Mouse (Mus musculus) midbrain, embryonic 12.5 days (tissue): ENCODE data around the gene Rtl5. TPM values are rescaled to one million over a fixed set of nuclear protein-coding genes. Genes with fewer than 3 reads are reported as not detected.

Experiments
- ATAC-seq: fragments of 200-750 bp; cut with Nextera tagmentation; 2 replicates; pipeline ENCODE4 v1.8.0; 2017; ENCODE audit warnings: low read depth, moderate TSS enrichment, moderate library complexity; ENCODE audit not compliant: low FRiP score
- H3K27ac ChIP-seq: fragments of 300-500 bp; sonication (generic); replicated peaks from 2 replicates; pipeline ENCODE4 v1.5.1; 2016; ENCODE audit warnings: mild to moderate bottlenecking
- H3K27me3 ChIP-seq: fragments of 300-500 bp; sonication (generic); 2 replicates; pipeline ENCODE4 v1.6.1; 2016; ENCODE audit warnings: mild to moderate bottlenecking
- H3K36me3 ChIP-seq: fragments of 300-500 bp; sonication (generic); 2 replicates; pipeline ENCODE4 v1.6.1; 2016
- H3K4me1 ChIP-seq: fragments of 300-500 bp; sonication (generic); 2 replicates; pipeline ENCODE4 v1.6.1; 2016
- H3K4me2 ChIP-seq: fragments of 300-500 bp; sonication (generic); replicated peaks from 2 replicates; pipeline ENCODE4 v1.6.1; 2016; ENCODE audit warnings: mild to moderate bottlenecking, moderate library complexity
- H3K4me3 ChIP-seq: fragments of 300-500 bp; sonication (generic); 2 replicates; pipeline ENCODE4 v1.5.1; 2016; ENCODE audit warnings: mild to moderate bottlenecking
- H3K9ac ChIP-seq: fragments of 300-500 bp; sonication (generic); replicated peaks from 2 replicates; pipeline ENCODE4 v1.6.1; 2016; ENCODE audit warnings: mild to moderate bottlenecking, moderate library complexity
- H3K9me3 ChIP-seq: fragments of 300-500 bp; sonication (generic); 2 replicates; pipeline ENCODE4 v1.6.1; 2016; ENCODE audit warnings: mild to moderate bottlenecking
- WGBS: fragments of 180-500 bp; shearing (Covaris S2); methylation state at CpG from one replicate; pipeline ENCODE4 v1.1.7; 2016; 5-methylcytosine and 5-hydroxymethylcytosine counted together
- polyA plus RNA-seq: library from polyadenylated mRNA; unstranded; fragments of >200 nt; fragmentation: Nextera tagmentation; extraction: Ambion mirVana; gene quantifications from 2 replicates; pipeline ENCODE4 v1.2.1, GENCODE M21; 2016

Rtl5 gene
- polyA plus RNA-seq, 1 experiment from 2014 or later = 6.2 TPM

GRCm38 (mm10) chrX:102081076-102081475 is 10.0 kb upstream of the Rtl5 start:
- no peak for ATAC-seq
- Histone ChIP-seq H3K36me3 (no peaks in the 10 kb centered on the region), H3K4me3 (no peak overlapping the region), H3K4me1 (peaks cover 19% of the 10 kb centered on the region), H3K4me2 (no peak overlapping the region), H3K27ac (peak overlapping the region; percentile 92), H3K9ac (no peak overlapping the region), H3K9me3 (no peaks in the 10 kb centered on the region), H3K27me3 (peaks cover 42% of the 10 kb centered on the region)
- 46% methylated on average over 10 of the region's 10 CpGs for WGBS

GRCm38 (mm10) chrX:102076886-102077765 is 6.0 kb upstream of the Rtl5 start:
- Histone ChIP-seq H3K27ac (no peak overlapping the region), H3K9ac (no peak overlapping the region), H3K36me3 (no peaks in the 10 kb centered on the region), H3K4me3 (no peak overlapping the region), H3K4me1 (peaks cover 22% of the 10 kb centered on the region), H3K27me3 (peaks cover 36% of the 10 kb centered on the region), H3K4me2 (no peak overlapping the region), H3K9me3 (no peaks in the 10 kb centered on the region)
- WGBS = 90% methylated on average over 7 of the region's 7 CpGs
- ATAC-seq = no peak

- Histone ChIP-seq H3K4me1 (peaks cover 19% of the 10 kb centered on the region), H3K27ac (no peak overlapping the region), H3K27me3 (peaks cover 33% of the 10 kb centered on the region), H3K4me3 (no peak overlapping the region), H3K36me3 (no peaks in the 10 kb centered on the region), H3K9me3 (no peaks in the 10 kb centered on the region), H3K9ac (no peak overlapping the region), H3K4me2 (no peak overlapping the region)
- WGBS = 81% methylated on average over 4 of the region's 4 CpGs
- ATAC-seq = no peak
Observed at GRCm38 (mm10) chrX:102075158-102075557, 4.1 kb upstream of the Rtl5 start.

- H3K9me3 ChIP-seq = no peaks in the 10 kb centered on the region
- H3K4me3 ChIP-seq = no peak overlapping the region
- no peak overlapping the region for H3K9ac ChIP-seq
- peaks cover 26% of the 10 kb centered on the region for H3K4me1 ChIP-seq
- peaks cover 27% of the 10 kb centered on the region for H3K27me3 ChIP-seq
- ATAC-seq = no peak
- H3K36me3 ChIP-seq = no peaks in the 10 kb centered on the region
- WGBS = 49% methylated on average over 5 of the region's 5 CpGs
- no peak overlapping the region for H3K27ac ChIP-seq
- no peak overlapping the region for H3K4me2 ChIP-seq
Observed at GRCm38 (mm10) chrX:102074435-102074834, 3.3 kb upstream of the Rtl5 start.

GRCm38 (mm10) chrX:102073605-102074325 is 2.7 kb upstream of the Rtl5 start:
- H3K4me3 ChIP-seq = no peak overlapping the region
- H3K27ac ChIP-seq = no peak overlapping the region
- peaks cover 28% of the 10 kb centered on the region for H3K4me1 ChIP-seq
- H3K4me2 ChIP-seq = no peak overlapping the region
- H3K27me3 ChIP-seq = peaks cover 30% of the 10 kb centered on the region
- H3K9ac ChIP-seq = no peak overlapping the region
- ATAC-seq = no peak
- no peaks in the 10 kb centered on the region for H3K9me3 ChIP-seq
- H3K36me3 ChIP-seq = no peaks in the 10 kb centered on the region
- WGBS = 70% methylated on average over 14 of the region's 14 CpGs

- H3K9ac ChIP-seq = peak overlapping the region; percentile 64; the same call in 1 of the 2 replicates
- no peaks in the 10 kb centered on the region for H3K9me3 ChIP-seq
- peak overlapping the region; percentile 54 for H3K4me3 ChIP-seq
- peak; percentile 28 for ATAC-seq
- no peaks in the 10 kb centered on the region for H3K36me3 ChIP-seq
- H3K27ac ChIP-seq = peak overlapping the region; percentile 78
- peaks cover 44% of the 10 kb centered on the region for H3K27me3 ChIP-seq
- peak overlapping the region; percentile 61 for H3K4me2 ChIP-seq
- 31% methylated on average over 2 of the region's 2 CpGs for WGBS
- peaks cover 37% of the 10 kb centered on the region for H3K4me1 ChIP-seq
Observed at GRCm38 (mm10) chrX:102071517-102071916, 413 bp upstream of the Rtl5 start.

- peak overlapping the region; percentile 3; the same call in 1 of the 2 replicates for H3K4me2 ChIP-seq
- H3K9ac ChIP-seq = no peak overlapping the region
- no peak overlapping the region for H3K4me3 ChIP-seq
- WGBS = 92% methylated on average over 24 of the region's 24 CpGs
- peaks cover 39% of the 10 kb centered on the region for H3K27me3 ChIP-seq
- no peaks in the 10 kb centered on the region for H3K9me3 ChIP-seq
- no peak for ATAC-seq
- H3K27ac ChIP-seq = no peak overlapping the region
- peaks cover 38% of the 10 kb centered on the region for H3K4me1 ChIP-seq
- no peaks in the 10 kb centered on the region for H3K36me3 ChIP-seq
Observed at GRCm38 (mm10) chrX:102068811-102069540, 2.1 kb downstream of the Rtl5 start.

GRCm38 (mm10) chrX:102067118-102067517 is 4.0 kb downstream of the Rtl5 start:
- H3K27ac ChIP-seq = no peak overlapping the region
- H3K36me3 ChIP-seq = no peaks in the 10 kb centered on the region
- no peaks in the 10 kb centered on the region for H3K9me3 ChIP-seq
- no peak overlapping the region for H3K9ac ChIP-seq
- peaks cover 35% of the 10 kb centered on the region for H3K4me1 ChIP-seq
- H3K4me2 ChIP-seq = no peak overlapping the region; the same call in 1 of the 2 replicates
- H3K4me3 ChIP-seq = no peak overlapping the region
- peaks cover 37% of the 10 kb centered on the region for H3K27me3 ChIP-seq
- no peak for ATAC-seq
- WGBS = 83% methylated on average over 6 of the region's 6 CpGs

- H3K4me2 ChIP-seq = no peak overlapping the region
- WGBS = 25% methylated on average over 9 of the region's 9 CpGs
- H3K36me3 ChIP-seq = no peaks in the 10 kb centered on the region
- peaks cover 30% of the 10 kb centered on the region for H3K4me1 ChIP-seq
- peaks cover 35% of the 10 kb centered on the region for H3K27me3 ChIP-seq
- no peak overlapping the region for H3K27ac ChIP-seq
- H3K9ac ChIP-seq = no peak overlapping the region
- H3K4me3 ChIP-seq = no peak overlapping the region
- H3K9me3 ChIP-seq = no peaks in the 10 kb centered on the region
- ATAC-seq = peak; percentile 35
Observed at GRCm38 (mm10) chrX:102066134-102066533, 5.0 kb downstream of the Rtl5 start.

GRCm38 (mm10) chrX:102065213-102065775 is 5.8 kb downstream of the Rtl5 start:
- Histone ChIP-seq H3K9ac (no peak overlapping the region), H3K27me3 (peaks cover 38% of the 10 kb centered on the region), H3K36me3 (no peaks in the 10 kb centered on the region), H3K27ac (no peak overlapping the region), H3K4me1 (peaks cover 30% of the 10 kb centered on the region), H3K4me2 (no peak overlapping the region), H3K9me3 (no peaks in the 10 kb centered on the region), H3K4me3 (no peak overlapping the region)
- 44% methylated on average over 4 of the region's 4 CpGs for WGBS
- no peak for ATAC-seq

GRCm38 (mm10) chrX:102064062-102064461 is 7.0 kb downstream of the Rtl5 start:
- WGBS = 56% methylated on average over 3 of the region's 3 CpGs
- H3K4me3 ChIP-seq = no peak overlapping the region
- H3K9me3 ChIP-seq = no peaks in the 10 kb centered on the region
- H3K36me3 ChIP-seq = no peaks in the 10 kb centered on the region
- peaks cover 38% of the 10 kb centered on the region for H3K27me3 ChIP-seq
- no peak for ATAC-seq
- no peak overlapping the region for H3K4me2 ChIP-seq
- peaks cover 20% of the 10 kb centered on the region for H3K4me1 ChIP-seq
- H3K27ac ChIP-seq = no peak overlapping the region
- H3K9ac ChIP-seq = no peak overlapping the region
